Mouse (Mus musculus) kidney, postnatal 36 days (tissue): Measurements from ENCODE around the gene D7Ertd443e.

Source experiments
- DNase-seq, 2 experiments: peaks; one replicate each; pipeline ENCODE4 v3.0.0; 2021 to 2022; ENCODE audit warnings: mixed read lengths in 2 of 2

The D7Ertd443e gene

DNA sequence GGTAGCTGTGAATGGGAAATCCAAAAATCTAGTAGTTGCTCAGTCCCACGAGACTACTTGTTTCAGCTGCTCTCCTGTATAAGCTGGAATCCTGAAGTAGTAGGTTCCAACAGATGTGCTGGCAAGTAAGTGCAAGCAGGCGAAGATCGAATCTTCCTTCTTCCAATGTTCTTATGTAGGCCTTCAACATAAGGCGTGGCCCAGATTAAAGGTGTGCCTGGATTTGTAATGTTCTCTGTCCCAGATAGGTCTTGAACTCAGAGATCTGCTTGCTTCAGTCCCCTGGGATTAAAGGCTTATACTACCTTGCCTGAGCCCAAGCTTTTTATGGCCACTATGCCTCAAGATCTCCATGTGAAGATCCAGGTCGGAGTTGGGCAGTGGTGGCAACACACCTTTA lies at the start of gene D7Ertd443e:
Gene D7Ertd443e (minus strand): TSS at position 101 of the 400 bp plus-strand sequence.
- no peak for DNase-seq

DNA sequence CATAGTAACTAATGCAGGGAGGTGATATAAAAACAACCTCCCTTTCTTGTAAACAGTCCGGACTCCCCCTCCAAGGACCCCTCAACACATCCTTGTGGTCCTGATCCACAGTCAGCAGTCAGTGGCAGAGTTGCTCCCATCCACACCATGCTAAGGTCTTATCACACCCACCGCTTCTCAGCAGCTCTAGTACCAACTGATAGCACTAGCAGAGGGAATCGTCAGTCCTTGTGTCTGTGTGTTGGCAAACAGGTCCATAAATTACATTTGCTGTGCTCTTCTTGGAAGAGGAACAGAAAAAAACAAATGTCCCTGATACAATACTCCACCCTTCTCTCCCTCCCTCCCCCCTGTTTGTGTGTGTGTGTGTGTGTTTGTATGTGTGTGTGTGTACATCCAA lies 46.2 kb upstream of the D7Ertd443e start:
- DNase-seq, result no peak

DNA sequence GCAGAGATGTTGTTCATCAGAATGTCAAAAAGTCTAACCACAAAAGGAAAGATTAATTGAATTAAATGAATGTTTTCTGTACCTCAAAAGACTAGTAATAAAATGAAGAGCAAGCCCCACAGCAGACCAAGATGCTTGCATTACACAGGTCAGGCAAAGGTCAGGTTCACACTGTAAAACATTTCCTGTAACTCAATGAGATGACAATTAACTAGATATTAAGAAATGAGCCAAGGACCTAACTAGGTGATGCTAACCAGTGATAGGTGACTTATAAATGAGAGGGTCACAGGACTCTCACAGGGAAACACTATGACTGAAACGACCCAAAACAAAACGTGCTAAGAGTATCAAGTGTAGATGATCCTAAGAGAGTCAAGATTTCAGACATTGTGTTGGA lies 43.2 kb upstream of the D7Ertd443e start:
- DNase-seq, result peak; percentile 22 to 38

DNA sequence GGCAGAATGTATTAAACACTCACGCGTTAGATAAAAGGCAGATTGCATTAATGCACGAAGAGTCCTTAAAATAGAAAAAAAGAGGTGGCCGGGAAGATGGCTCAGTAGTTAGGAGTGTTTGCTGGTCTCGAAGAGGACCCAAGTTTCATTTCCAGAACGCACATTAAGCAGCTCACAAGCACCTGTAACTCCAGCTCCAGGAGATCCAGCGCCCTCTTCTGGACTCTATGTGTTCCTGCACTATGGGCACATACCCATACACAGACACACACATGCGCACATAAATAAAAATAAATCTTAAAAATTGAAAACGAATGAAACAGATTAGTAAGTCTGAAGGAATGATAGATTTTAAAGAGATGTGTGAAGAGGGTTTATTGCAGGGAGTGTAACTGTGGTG lies 29.6 kb upstream of the D7Ertd443e start:
- DNase-seq, result no peak

DNA sequence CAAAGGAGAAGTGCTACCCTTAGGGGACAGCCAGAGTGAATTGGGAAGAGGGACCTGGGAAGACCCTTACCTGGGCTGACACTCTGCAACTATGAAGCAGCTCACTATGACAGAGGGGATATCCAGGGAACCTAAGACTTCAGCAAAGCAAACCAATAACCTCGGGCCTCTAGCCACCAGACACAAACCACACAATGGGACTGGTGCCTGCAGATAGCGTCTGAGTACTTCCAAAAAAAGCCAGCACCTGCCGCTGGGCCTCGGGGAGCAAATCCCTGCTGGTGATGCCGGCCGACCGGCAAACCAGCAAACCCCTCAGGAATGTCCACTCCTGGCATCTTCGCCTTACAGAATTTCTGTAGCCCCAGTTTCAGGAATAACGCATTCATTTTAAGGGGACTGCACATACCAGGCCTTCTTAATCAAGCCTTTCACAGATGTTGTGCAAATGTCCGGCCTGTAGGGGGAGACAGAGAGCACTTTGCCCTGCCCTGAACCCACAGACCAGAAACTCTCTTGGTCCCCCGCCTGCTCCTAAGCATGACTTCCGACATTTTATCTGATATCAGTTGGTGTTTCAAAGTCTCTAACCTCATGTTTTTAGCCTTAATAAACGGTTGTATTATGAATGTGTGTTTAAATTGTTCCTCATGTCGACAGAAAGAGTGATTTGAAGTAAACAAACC lies 28.7 kb upstream of the D7Ertd443e start:
- peak; percentile 33 to 70 for DNase-seq

DNA sequence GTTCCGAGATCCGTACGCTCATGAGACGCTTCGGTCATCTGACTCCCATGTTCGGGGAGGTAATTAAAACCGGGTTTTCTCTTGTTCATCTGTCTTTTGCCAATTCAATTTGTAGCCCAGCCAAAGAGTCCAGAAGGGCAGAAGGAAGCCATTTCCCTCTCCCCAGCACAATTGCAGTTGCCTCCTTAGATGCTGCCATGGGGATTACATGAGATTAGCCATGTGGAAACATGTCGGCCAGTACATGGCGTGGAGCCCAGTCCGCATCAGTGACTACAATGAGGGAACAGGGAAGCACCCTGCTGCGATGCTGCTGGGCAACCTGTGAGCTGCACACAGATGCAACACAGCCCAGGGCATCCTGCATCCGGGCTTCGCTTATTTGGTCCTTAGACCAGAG lies 23.2 kb upstream of the D7Ertd443e start:
- DNase-seq, result peak; percentile 61 to 77

DNA sequence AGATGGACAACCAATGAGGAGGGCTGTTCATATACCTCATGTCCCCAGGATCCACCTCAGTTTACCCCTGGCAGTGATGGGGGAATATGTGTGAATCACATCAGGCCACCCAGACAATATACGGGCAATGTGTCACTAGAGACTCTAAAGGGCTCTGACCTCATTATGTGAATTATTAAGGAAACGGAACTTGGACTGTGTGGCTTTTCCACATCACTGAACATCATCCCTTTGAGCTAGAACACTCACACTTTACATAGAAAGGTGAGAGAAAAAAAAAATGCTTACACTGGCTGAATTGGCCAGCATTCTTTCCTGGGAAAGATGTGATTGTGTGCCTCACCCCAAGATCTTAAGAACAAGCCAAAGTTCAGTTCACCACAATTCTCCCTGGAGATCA lies 15.3 kb upstream of the D7Ertd443e start:
- DNase-seq, result peak in 1 of 2 experiments; percentile 35

DNA sequence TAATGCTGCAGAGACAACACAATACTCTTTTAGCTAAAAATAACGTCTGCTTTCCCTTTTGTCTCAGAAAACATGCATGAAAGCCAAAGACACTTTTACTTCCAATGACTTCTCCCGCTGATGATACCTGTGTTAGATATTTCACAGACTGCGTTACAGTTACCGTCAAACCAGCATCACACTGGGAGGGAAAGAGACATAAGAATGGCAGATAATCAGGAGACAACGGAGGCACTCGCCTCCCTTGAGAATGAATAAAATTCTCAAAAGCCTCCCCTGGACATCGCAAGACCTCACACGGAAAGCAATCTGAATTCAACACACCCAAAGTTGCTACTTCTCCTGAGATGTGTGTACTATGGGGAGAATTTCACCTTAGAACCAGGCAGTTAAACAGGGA lies 11.3 kb upstream of the D7Ertd443e start:
- no peak for DNase-seq

DNA sequence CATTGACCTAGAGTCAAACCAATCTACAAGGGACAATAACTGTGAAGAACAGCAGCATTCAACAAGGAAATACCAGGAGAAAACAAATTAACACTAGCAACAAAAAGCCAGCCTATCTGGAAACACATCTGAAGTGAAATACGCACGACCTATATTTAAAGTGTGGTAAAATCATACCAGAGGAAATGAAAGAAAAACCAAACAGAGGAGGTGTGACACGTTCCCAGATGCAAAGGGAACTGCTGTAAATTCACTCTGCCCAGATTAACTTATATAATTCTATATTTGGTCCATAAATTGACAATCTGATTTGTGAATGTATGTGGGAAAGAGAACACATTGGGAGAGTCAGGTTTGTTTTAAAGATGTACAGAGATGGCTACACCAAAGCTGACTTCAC lies 2.7 kb downstream of the D7Ertd443e start:
- no peak for DNase-seq

DNA sequence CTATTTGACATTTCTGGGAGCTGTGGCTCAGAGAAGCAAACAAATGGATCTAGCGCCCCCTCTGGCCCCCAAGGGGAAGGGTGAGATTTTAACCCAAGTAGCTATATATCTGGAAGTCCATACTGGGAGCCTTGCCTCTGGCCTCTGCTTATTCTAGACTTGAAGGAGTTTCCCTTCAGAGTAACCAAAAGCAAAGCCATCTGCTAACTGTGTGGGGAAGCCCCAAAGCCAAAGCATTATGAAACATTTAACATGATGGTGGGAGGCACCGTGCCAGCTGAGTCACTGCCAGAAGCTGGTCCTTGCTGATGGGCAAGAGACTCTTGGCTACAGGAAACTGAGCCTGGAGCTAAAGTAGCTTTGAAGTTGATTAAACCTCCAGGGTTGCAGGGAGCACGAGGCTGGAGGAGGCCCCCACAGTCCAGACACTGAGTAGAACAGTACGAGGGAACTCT lies 4.0 kb downstream of the D7Ertd443e start:
- peak; percentile 68 to 80 for DNase-seq

DNA sequence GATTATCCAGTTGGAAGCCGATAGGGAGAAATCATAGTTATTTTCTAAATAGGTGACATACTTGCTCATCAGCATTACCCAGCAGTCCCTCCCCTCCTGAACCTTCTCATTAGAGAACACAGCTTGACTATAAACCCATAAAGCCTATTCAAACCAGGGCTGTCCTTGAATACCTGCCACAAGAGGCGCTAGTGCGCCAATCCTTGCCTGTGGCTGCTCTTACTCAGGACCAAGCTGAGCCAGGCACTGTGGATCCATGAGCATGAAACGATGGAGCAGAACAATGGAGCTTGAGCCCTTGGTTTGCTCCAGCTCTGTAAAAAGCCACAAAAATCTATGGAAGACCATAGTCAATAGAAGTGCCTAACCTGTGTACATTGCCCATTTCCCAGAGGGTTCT lies 7.2 kb downstream of the D7Ertd443e start:
- peak; percentile 49 to 81 for DNase-seq

DNA sequence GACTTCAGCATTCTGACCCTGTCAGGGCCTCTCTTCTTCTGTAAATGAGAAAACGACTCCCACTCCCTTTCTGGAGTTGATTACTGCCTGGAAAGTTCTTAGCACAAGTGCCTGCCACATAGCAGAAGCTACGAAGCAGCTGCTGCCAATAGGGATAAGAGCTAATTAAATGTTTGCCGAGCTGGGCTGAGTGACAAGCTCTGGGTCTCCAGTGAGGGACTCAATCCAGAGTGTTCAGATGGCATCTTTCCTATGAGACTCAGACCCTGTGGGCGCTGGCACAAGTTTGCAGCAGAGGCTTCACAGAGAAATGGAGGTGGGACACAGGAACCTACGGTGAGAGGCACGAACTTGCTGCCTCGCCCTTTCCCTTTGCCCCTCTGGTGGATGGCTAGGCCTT lies 8.7 kb downstream of the D7Ertd443e start:
- DNase-seq, result no peak

DNA sequence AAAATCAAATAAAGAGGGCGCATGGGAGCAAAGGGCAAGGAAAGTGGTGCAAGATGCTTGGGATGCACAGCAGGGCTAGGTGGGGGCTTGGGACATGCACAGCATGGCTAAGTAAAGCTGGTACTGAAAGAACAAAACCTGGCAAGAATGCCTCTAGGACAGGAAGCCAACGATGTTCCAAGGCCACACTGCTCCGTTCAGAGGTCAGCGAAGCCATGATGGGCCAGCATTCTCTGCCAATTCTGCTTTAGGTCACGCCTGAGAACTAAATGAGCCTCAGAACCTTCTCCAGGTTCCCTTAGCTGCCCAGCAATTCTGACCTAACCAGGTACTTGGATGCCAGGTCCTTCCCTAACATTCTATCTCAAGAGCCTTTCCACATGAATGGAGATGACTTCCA lies 13.2 kb downstream of the D7Ertd443e start:
- DNase-seq, result peak; percentile 46 to 51

DNA sequence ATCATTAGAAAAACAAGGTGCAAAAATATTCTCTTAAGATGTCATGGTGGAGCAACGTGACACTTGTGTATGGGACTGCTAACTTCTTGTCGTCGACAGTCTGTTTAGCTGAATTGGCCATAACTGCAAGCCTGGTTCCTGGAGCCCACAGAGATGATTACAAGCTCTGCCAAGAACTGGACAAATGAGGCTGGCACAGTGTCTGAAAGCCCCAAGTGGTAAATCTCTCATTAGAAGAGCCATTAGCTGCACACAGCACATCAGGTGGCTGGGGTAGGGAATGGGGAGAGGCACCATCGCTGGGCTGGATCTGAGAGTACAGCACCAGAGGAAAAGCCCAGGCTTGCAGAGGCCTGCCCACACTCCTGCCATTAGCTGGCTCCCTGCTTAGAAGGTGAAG lies 16.2 kb downstream of the D7Ertd443e start:
- DNase-seq, result no peak

DNA sequence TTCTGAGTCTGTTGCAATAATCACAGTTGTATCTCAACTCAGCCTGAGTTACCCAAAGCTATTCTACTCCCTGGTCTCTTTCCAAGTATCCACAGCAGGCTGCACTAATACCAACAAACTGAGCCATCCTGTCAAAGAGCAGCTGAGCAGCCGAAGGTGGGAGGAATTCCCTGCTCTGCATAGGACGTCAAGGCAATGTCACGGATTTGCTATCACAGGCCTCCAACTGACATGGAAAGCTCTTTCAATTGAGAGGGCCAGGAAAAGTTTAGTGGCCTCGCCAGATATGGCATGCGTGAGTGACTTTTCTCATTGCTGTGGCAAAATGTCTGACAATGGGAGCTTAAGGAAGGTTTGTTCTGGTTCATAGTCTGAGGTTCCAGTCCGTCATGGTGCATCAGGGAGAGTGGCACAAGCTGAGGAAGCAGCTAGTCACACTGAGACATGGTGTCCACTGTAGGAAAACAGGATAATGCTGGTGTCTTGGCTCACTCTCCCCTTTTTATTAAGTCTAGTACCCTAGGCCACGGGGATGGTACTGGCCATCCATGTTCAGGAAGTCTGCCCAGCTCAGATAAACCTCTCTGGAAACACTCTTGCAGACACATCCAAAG lies 23.1 kb downstream of the D7Ertd443e start:
- no peak for DNase-seq

DNA sequence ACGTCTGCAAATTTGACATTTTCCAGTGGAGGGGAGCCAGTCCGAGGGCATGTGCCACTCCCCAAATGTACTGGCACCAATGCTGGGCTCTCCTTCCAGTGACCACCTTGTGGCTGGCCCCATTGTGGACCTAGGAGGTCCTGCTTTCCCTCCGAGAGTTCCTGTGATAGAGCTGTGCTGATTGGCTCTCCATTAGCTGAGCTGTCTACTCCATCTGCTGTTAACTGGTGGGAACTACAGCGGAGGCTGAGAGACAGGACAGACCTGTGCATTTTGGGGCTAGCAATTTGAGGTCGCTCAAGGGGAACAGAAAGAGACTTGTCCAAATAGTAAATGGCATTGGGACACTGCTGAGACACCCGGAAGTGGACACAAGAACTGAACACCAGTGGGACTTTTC lies 36.6 kb downstream of the D7Ertd443e start:
- DNase-seq, result peak; percentile 43 to 75

DNA sequence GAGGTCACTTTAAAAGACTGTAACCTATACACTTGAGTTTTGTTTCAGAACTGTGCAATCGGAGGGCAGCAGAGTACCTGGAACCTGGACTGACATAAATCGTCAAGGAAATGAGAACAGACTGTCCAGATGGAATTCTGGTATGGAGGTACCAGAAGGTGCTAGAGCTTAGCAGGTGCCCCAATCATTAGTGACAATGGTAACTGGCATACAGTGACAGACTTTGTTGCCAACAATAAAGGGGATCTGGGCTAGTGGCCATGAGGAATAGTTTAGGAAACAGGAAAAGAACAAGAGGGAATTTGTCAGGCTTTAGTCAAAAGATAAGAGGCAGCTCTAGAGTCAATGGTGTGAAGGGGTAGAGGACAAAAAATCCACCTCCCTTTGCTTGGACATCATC lies 43.3 kb downstream of the D7Ertd443e start:
- no peak for DNase-seq

DNA sequence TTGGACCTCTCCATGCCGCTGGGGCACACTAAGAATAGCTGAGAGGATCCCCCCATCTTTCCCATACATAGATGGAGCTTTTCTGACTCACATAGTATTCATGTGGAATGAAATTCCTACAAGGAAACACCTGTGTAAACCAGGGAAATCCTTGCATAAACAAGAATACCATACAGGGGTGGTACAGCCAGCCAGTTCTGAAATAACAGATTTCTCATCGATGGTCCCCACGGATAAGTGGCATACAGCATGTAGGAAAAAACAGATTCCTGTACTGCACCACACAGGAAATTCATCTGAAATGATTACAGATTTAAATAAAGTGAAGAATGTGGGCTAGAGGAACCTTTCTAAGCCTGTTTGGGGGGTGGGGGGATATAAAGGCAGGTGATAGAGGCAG lies 49.5 kb downstream of the D7Ertd443e start:
- no peak for DNase-seq

DNA sequence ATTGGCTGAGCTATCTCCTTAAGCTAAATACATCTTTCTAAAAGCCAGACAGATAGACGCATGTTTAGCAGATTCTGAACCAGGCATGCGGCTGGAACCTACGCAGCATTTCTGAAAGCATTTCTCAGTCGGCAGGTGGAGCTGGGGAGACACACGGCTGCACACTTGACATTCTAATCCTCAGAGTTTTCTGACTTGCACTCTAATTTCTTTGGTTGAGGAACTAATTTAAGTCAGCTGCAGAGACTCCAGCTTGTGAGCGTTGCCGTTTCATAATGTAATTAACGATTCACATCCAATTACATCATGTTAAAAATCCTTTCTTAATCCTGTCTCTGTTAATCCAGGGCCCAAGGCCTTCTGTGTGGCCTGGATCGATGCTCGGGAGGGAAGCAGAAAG lies 64.5 kb downstream of the D7Ertd443e start:
- peak in 1 of 2 experiments; percentile 7 for DNase-seq

DNA sequence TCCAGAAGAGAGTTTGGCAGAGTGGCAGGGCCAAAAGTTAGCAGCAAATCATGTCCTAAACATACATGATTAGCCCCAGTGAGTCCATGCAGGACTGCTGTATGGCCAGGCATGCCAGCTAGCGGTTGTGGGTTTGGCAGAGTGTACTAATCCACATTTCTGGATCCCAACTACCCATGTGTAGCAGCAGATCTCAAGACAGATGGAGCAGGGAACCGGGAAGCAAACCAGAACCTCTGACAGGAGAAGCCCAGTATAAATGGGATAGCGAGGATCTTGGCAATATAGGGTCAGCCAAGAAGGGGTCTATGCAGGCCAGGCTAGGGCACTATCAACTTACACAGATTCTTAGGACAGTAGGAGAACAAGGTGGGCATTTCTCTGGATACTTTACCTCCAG lies 83.4 kb downstream of the D7Ertd443e start:
- no peak for DNase-seq

DNA sequence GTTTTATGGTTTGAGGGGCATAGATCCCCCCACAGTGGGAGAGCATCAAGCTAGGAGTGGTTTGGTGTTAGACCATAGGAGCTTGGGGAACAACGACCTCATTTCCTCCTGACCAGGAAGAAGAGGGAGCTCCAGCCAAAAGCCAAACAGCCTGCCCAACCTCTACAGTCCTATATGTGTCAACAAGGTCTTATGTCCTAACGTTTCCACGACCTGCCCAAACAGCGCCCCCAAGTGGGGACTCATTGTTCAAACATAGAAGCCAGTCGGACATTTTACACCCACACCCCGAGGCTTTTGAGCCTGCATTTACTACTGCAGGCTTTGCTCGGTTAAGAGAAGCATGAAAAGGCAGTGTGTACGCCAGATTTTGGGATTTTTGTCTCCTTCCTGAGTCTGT lies 84.2 kb downstream of the D7Ertd443e start:
- peak in 1 of 2 experiments; percentile 39 for DNase-seq

DNA sequence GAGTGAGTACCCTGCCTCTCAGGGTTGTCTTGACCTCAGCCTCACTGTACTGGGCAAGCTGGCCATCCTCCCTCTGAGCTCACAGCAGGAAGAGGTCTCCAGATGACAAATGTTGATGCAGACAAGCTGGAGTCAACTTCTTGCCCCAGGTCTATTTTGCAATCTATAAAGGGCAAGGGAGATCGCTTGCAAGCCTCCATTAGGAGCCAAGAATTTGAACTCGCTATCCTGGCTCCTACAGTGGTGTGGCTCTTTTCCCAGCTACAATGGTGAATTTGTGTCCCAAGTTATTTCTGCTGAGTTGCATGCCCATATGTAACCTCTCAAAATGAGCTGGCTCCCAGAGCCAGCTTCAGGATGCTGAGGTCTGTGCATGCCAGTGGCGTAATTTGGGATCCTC lies 92.7 kb downstream of the D7Ertd443e start:
- peak; percentile 28 to 60 for DNase-seq

DNA sequence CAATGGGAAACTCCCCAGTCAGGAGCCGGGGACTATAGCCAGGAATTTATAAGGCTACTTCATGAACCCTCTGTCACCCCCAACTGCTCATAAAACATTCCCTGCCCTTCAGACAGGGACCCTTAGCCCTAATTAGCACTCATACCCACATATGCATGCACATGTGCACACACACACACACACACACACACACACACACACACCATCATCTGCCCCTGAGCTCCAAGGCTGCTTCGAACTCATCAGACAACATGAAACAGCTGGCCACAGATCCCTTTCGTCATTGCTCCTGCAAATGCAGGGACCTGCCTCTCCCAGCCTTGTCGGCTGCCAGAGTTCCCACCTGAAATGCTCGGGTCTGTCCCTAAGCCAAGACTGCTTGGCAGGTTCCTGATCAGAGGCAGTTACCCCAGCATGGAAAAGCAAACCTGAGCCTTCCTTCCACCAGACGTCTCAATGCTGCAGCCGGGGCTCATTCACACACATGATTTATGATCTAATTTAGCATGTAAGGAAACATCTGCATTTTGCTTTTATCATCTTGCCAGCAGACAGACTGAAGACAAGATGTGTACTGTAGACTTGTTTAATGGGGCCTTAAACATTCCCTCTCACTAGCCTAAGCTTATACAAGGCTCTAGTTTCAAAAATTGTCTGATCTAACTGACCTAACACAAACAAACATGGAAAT lies 95.7 kb downstream of the D7Ertd443e start:
- DNase-seq, result no peak

DNA sequence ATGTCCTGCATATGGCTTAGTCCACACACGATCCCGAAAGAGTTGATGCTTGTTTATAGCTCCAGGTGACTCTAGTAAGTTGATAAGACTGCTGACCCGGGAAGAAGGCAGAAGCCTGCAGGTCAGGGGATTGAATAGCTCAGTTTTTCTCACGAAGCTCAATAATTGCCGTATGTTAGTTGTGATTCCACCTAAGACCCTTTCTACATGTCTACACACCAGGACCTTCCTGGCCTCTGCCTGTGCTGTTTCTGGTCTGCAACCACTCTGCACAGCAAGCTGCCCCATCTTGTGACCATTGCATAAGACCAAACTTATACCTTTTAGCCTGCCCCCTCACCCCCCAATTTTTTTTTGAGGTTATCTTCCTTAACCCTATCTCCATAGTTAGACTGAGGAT lies 96.3 kb downstream of the D7Ertd443e start:
- DNase-seq, result no peak
